Mouse (Mus musculus): Measurements from ENCODE around the gene Dtd2.

DNA sequence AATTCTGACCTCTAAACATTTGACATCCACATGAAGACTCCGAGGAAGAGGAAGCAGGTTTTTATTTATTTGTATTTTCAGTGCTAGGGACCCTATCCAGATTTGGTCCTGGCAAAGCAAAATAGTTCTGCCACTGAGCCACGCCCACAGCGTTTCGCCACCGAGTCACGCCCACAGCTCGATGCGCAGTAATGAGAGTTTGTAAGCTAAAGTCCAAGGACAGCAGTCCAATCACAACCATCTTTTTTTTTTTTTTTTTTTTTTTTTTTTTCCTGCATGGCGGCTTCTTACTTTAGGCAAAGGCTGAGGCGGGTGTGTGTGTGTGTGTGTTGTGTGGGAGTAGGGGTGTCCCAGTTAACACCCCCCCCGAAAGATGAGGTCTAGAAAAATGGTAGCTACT is 7.7 kb upstream of the Dtd2 start:
- TF ChIP-seq CTCF (IDR thresholded peaks at IDR 0.05; ENCODE audit: low read depth, low read length), result no peak
- no peak for TF ChIP-seq POLR2A (IDR thresholded peaks at IDR 0.05; ENCODE audit: borderline replicate concordance, low read depth, low read length)
